Mouse (Mus musculus) adrenal gland, postnatal 25 days (tissue): ENCODE results near the gene Tedc1. TPM values are rescaled to one million over a fixed set of nuclear protein-coding genes. Genes with fewer than 3 reads are reported as not detected.

ENCODE experiments used
- DNase-seq: peaks from one replicate; pipeline ENCODE4 v3.0.0; 2021; ENCODE audit warnings: mixed read lengths
- long read RNA-seq: library from polyadenylated mRNA; stranded (forward); transcript quantifications from one replicate; pipeline ENCODE4 v2.0.0, GENCODE M21; 2021
- total RNA-seq: library from RNA; stranded (reverse); gene quantifications from 2 replicates; pipeline ENCODE4 v1.2.3, GENCODE M21; 2021

The Tedc1 gene
- 1.4 and 2.5 TPM in 2 replicates for total RNA-seq
- long read RNA-seq, transcript Tedc1-201 (8 exons, 2,441 nt): major isoform, 7 of 9 reads
- long read RNA-seq, partial matches to known transcripts: 0 of 9 reads
- long read RNA-seq, other reads (novel, unspliced or antisense): 2 of 9 reads

- DNase-seq: peak; percentile 100
Measured at GRCm38 (mm10) chr12:113155887-113156539, at the start of gene Tedc1. Tedc1 (plus strand) TSS chr12:113156421.

GRCm38 (mm10) chr12:113107431-113108124, 48.6 kb upstream of the Tedc1 start:
- no peak for DNase-seq

- DNase-seq: no peak
Measured at GRCm38 (mm10) chr12:113108528-113109283, 47.5 kb upstream of the Tedc1 start.

GRCm38 (mm10) chr12:113109801-113110200, 46.4 kb upstream of the Tedc1 start:
- DNase-seq: no peak

- DNase-seq: no peak
Measured at GRCm38 (mm10) chr12:113114141-113114540, 42.1 kb upstream of the Tedc1 start.

- no peak for DNase-seq
Measured at GRCm38 (mm10) chr12:113114856-113115538, 41.2 kb upstream of the Tedc1 start.

- DNase-seq: peak; percentile 79
Measured at GRCm38 (mm10) chr12:113119516-113120410, 36.5 kb upstream of the Tedc1 start.

- DNase-seq: no peak
Measured at GRCm38 (mm10) chr12:113124726-113125125, 31.5 kb upstream of the Tedc1 start.

- DNase-seq: no peak
Measured at GRCm38 (mm10) chr12:113130732-113131131, 25.5 kb upstream of the Tedc1 start.

GRCm38 (mm10) chr12:113131601-113132000, 24.6 kb upstream of the Tedc1 start:
- no peak for DNase-seq

- peak; percentile 31 for DNase-seq
Measured at GRCm38 (mm10) chr12:113132567-113132966, 23.7 kb upstream of the Tedc1 start.

- no peak for DNase-seq
Measured at GRCm38 (mm10) chr12:113133260-113133659, 23.0 kb upstream of the Tedc1 start.

- no peak for DNase-seq
Measured at GRCm38 (mm10) chr12:113133861-113134403, 22.3 kb upstream of the Tedc1 start.

GRCm38 (mm10) chr12:113134502-113134901, 21.7 kb upstream of the Tedc1 start:
- DNase-seq: no peak

- no peak for DNase-seq
Measured at GRCm38 (mm10) chr12:113135401-113135800, 20.8 kb upstream of the Tedc1 start.

GRCm38 (mm10) chr12:113136492-113137020, 19.7 kb upstream of the Tedc1 start:
- DNase-seq: no peak

- no peak for DNase-seq
Measured at GRCm38 (mm10) chr12:113137260-113138213, 18.7 kb upstream of the Tedc1 start.

GRCm38 (mm10) chr12:113138291-113138690, 17.9 kb upstream of the Tedc1 start:
- no peak for DNase-seq
